Comparison of ENCODE assay signal across 8 mouse cellular contexts in the genomic region with DNA sequence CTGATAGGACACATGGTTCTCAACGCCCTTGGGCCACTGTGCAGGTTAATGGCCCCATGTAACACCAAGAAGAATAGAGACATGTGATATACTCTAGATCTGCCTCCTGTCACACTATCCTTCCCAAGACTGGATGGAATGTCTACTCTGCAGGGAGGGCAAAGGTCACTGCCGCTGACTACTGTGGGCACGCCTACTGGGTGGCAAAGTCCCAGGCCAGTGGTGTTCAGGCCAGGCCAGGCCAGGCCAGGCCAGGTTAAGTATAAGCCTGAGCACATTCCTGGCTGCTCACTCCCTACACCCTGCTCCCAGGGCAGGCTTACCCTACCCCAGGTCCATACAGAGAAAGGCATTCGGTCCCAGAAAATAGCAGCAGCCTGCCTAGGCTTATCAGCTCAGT. TPM values are rescaled to one million over a fixed set of nuclear protein-coding genes. Genes with fewer than 3 reads are reported as not detected.
DNase-seq lines count a peak whose midpoint lies in the region; ATAC-seq and TF ChIP-seq lines count a peak whose summit lies in the region.

No protein-coding gene starts in this region.

- peak; percentile 87 for ATAC-seq in liver, postnatal 0 days

- H3K27me3 ChIP-seq in kidney, adult 2 months (replicated peaks; ENCODE audit: control insufficient read depth, insufficient read depth, low read length), result no peaks in the 10 kb centered on the region
- no peaks in the 10 kb centered on the region for H3K27me3 ChIP-seq in liver, postnatal 0 days (ENCODE audit: insufficient read depth, low read length)

- peak; percentile 97 for DNase-seq in heart, adult 11 months
- DNase-seq in heart, postnatal 25 days (ENCODE audit: low spot score), result no peak
- peak; percentile 57 for DNase-seq in gastrocnemius, postnatal 14 days
- DNase-seq in kidney, adult 2 months, result peak; percentile 97
- DNase-seq in liver, postnatal 0 days, result peak; percentile 74
- DNase-seq in layer of hippocampus, adult 2 months (ENCODE audit: low spot score in 2 of 2), result no peak
- no peak for DNase-seq in right cerebral cortex, postnatal 4 days
- DNase-seq in layer of hippocampus, adult 11-12 months (ENCODE audit: low spot score), result no peak

- no peaks in the 10 kb centered on the region for H3K9me3 ChIP-seq in liver, postnatal 0 days (ENCODE audit: low read length)

- H3K27ac ChIP-seq in kidney, adult 2 months (ENCODE audit: insufficient read depth, low read depth, low read length), result peak overlapping the region; percentile 75
- H3K27ac ChIP-seq in liver, postnatal 0 days (ENCODE audit: low read depth), result peak overlapping the region; percentile 72
- H3K27ac ChIP-seq in layer of hippocampus, adult 2 months, result no peak overlapping the region

- TF ChIP-seq EP300 in liver, postnatal 0 days (IDR thresholded peaks at IDR 0.05; ENCODE audit: low read depth), result no peak; the same call in 1 of the 2 replicates

- no peak overlapping the region for H3K4me2 ChIP-seq in liver, postnatal 0 days (ENCODE audit: low read depth, low read length)

- TF ChIP-seq CTCF in kidney, adult 2 months (conservative IDR thresholded peaks at IDR 0.05; ENCODE audit: insufficient read depth, insufficient read length, low read depth, low read length), result no peak
- no peak for TF ChIP-seq CTCF in liver, postnatal 0 days (IDR thresholded peaks at IDR 0.05; ENCODE audit: low read depth)
- TF ChIP-seq CTCF in layer of hippocampus, adult 2 months (conservative IDR thresholded peaks at IDR 0.05), result no peak

- no peak for TF ChIP-seq POLR2A in kidney, adult 2 months (IDR thresholded peaks at IDR 0.05; ENCODE audit: low read depth, low read length)

- no peak overlapping the region for H3K9ac ChIP-seq in liver, postnatal 0 days (replicated peaks)

- H3K36me3 ChIP-seq in kidney, adult 2 months (ENCODE audit: control insufficient read depth, insufficient read depth, low read length), result no peaks in the 10 kb centered on the region; the same call in 1 of the 2 replicates
- peaks cover 45% of the 10 kb centered on the region for H3K36me3 ChIP-seq in liver, postnatal 0 days (replicated peaks; ENCODE audit: insufficient read depth, low read length)

- H3K4me3 ChIP-seq in kidney, adult 2 months (ENCODE audit: insufficient read depth, low read depth, low read length), result no peak overlapping the region
- no peak overlapping the region for H3K4me3 ChIP-seq in liver, postnatal 0 days (ENCODE audit: low read depth, low read length)
- H3K4me3 ChIP-seq in layer of hippocampus, adult 2 months, result no peak overlapping the region

- intact Hi-C loops in heart, postnatal 25 days (cut with DNase I), result no loop called here
- intact Hi-C loops in gastrocnemius, postnatal 14 days (cut with DNase I; ENCODE audit: low total_unique reads), result no loop called here

- H3K4me1 ChIP-seq in kidney, adult 2 months (ENCODE audit: control insufficient read depth, insufficient read depth, low read length), result peaks cover 52% of the 10 kb centered on the region
- H3K4me1 ChIP-seq in liver, postnatal 0 days (ENCODE audit: insufficient read depth), result peaks cover 64% of the 10 kb centered on the region

- WGBS in kidney, adult 2 months, result 40% methylated on average over 4 of the region's 4 CpGs
- 44% methylated on average over 4 of the region's 4 CpGs for WGBS in liver, postnatal 0 days (ENCODE audit: insufficient replicate concordance)

RNA-seq across cellular contexts. Expression of gene Uvrag, which starts 20.6 kb away (rescaled TPM):
- total RNA-seq in heart, postnatal 25 days (2021), result 10 to 100 TPM; 24.9 to 26.3 TPM
- 10 to 100 TPM; 12.9 to 14.6 TPM for total RNA-seq in gastrocnemius, postnatal 14 days (2021)
- 8.0 and 17.0 TPM in 2 replicates for polyA plus RNA-seq in kidney, adult 2 months (2012; rRNA removed)
- polyA plus RNA-seq in liver, postnatal 0 days (2015; fragmentation: Nextera tagmentation; extraction: Ambion mirVana), result 9.4 and 11.9 TPM in 2 replicates
- total RNA-seq in layer of hippocampus, adult 2 months (2021), result 10 to 100 TPM; 48.9 to 52.4 TPM

RNA-seq across cellular contexts. Expression of gene Dgat2, which starts 21.0 kb away (rescaled TPM):
- total RNA-seq in heart, postnatal 25 days (2021), result 100 to 1,000 TPM; 272 to 339 TPM
- 10 to 100 TPM; 19.0 to 37.9 TPM for total RNA-seq in gastrocnemius, postnatal 14 days (2021)
- 286 and 363 TPM in 2 replicates for polyA plus RNA-seq in kidney, adult 2 months (2012; rRNA removed)
- polyA plus RNA-seq in liver, postnatal 0 days (2015; fragmentation: Nextera tagmentation; extraction: Ambion mirVana), result 226 and 249 TPM in 2 replicates
- total RNA-seq in layer of hippocampus, adult 2 months (2021), result 100 to 1,000 TPM; 111 TPM

Comparison
In these comparisons a context has a peak if more than half of its experiments do, and no peak if none do; other contexts are left out.
1. DNase-seq: peak in heart, adult 11 months (single experiment), gastrocnemius, postnatal 14 days (single experiment), kidney, adult 2 months (single experiment) and liver, postnatal 0 days (single experiment); none in heart, postnatal 25 days (single experiment), layer of hippocampus, adult 2 months (0 of 2), right cerebral cortex, postnatal 4 days (single experiment) and layer of hippocampus, adult 11-12 months (single experiment).